Comparison of ENCODE assay signal across 8 mouse cellular contexts in genomic region chr5:142964650-142965049, GRCm38 (mm10). TPM values are rescaled to one million over a fixed set of nuclear protein-coding genes. Genes with fewer than 3 reads are reported as not detected.
DNase-seq lines count a peak whose midpoint lies in the region; ATAC-seq and TF ChIP-seq lines count a peak whose summit lies in the region.
"Had no signal": no experiment of that assay in that cellular context is flagged by ENCODE, and none has a peak within 500 bp of the region (broad histone marks: within the 10 kb centered on the region; RNA-seq: fewer than 3 reads in every experiment).

No protein-coding gene starts in this region.

- H3K4me2 ChIP-seq in lung, postnatal 0 days (replicated peaks; ENCODE audit: low read depth, low read length) = 0 out of 2 replicates have a peak overlapping the region, but pooled peaks have one; percentile 79
- peak overlapping the region; percentile 97 for H3K4me2 ChIP-seq in forebrain, embryonic 11.5 days (ENCODE audit: low read depth, low read length, severe bottlenecking)
- H3K4me2 ChIP-seq in limb, embryonic 12.5 days = peak overlapping the region; percentile 98
- peak overlapping the region; percentile 69; the same call in 1 of the 2 replicates for H3K4me2 ChIP-seq in stomach, postnatal 0 days (replicated peaks; ENCODE audit: low read depth)

- no peak for DNase-seq in lung, postnatal 0 days (ENCODE audit: low spot score)
- DNase-seq in lung, postnatal 4 days = no peak
- DNase-seq in forebrain, embryonic 11.5 days (ENCODE audit: low spot score) = no peak
- DNase-seq in stomach, postnatal 0 days (ENCODE audit: low spot score) = no peak
- no peak for DNase-seq in cerebellum, postnatal 14 days
- DNase-seq in ovary, postnatal 36 days (ENCODE audit: low spot score) = no peak
- DNase-seq: liver, embryonic 13.5 days had no signal

- TF ChIP-seq CTCF in lung, postnatal 0 days (IDR thresholded peaks at IDR 0.05) = no peak
- TF ChIP-seq CTCF in stomach, postnatal 0 days (IDR thresholded peaks at IDR 0.05; ENCODE audit: low read depth) = no peak

- peaks cover 9% of the 10 kb centered on the region for H3K4me1 ChIP-seq in lung, postnatal 0 days (ENCODE audit: insufficient read depth, low read depth, low read length)
- H3K4me1 ChIP-seq in forebrain, embryonic 11.5 days (replicated peaks; ENCODE audit: control insufficient read depth, insufficient read depth, low read length) = peaks cover 15% of the 10 kb centered on the region
- H3K4me1 ChIP-seq in limb, embryonic 12.5 days (replicated peaks) = peaks cover 30% of the 10 kb centered on the region
- peaks cover 6% of the 10 kb centered on the region; the same call in 1 of the 2 replicates for H3K4me1 ChIP-seq in stomach, postnatal 0 days (replicated peaks; ENCODE audit: control insufficient read depth, insufficient read depth)

- H3K9ac ChIP-seq in lung, postnatal 0 days (replicated peaks; ENCODE audit: low read depth) = no peak overlapping the region
- no peak overlapping the region for H3K9ac ChIP-seq in forebrain, embryonic 11.5 days (ENCODE audit: low read length)
- H3K9ac ChIP-seq in limb, embryonic 12.5 days (replicated peaks) = no peak overlapping the region
- H3K9ac ChIP-seq in stomach, postnatal 0 days (ENCODE audit: low read length) = no peak overlapping the region
- H3K9ac ChIP-seq: liver, embryonic 13.5 days had no signal

- H3K27me3 ChIP-seq in lung, postnatal 0 days (replicated peaks; ENCODE audit: insufficient read depth, low read length) = no peaks in the 10 kb centered on the region
- H3K27me3 ChIP-seq in forebrain, embryonic 11.5 days (ENCODE audit: control insufficient read depth, insufficient read depth, low read length) = no peaks in the 10 kb centered on the region
- H3K27me3 ChIP-seq in limb, embryonic 12.5 days = no peaks in the 10 kb centered on the region
- no peaks in the 10 kb centered on the region for H3K27me3 ChIP-seq in stomach, postnatal 0 days (ENCODE audit: control insufficient read depth, insufficient read depth, low read length)

- no peaks in the 10 kb centered on the region for H3K36me3 ChIP-seq in lung, postnatal 0 days (ENCODE audit: insufficient read depth, low read length)
- peaks cover 17% of the 10 kb centered on the region for H3K36me3 ChIP-seq in forebrain, embryonic 11.5 days (ENCODE audit: control insufficient read depth, insufficient read depth, low read length)
- peaks cover 54% of the 10 kb centered on the region for H3K36me3 ChIP-seq in limb, embryonic 12.5 days
- peaks cover 1% of the 10 kb centered on the region; the same call in 1 of the 2 replicates for H3K36me3 ChIP-seq in stomach, postnatal 0 days (ENCODE audit: control insufficient read depth, insufficient read depth, low read length)

- no peak for TF ChIP-seq EP300 in lung, postnatal 0 days (IDR thresholded peaks at IDR 0.05)
- TF ChIP-seq EP300 in stomach, postnatal 0 days (optimal IDR thresholded peaks at IDR 0.05) = no peak

- WGBS in lung, postnatal 0 days = 89% methylated on average over 6 of the region's 6 CpGs
- WGBS in forebrain, embryonic 11.5 days = 73% methylated on average over 6 of the region's 6 CpGs
- WGBS in limb, embryonic 12.5 days = 90% methylated on average over 6 of the region's 6 CpGs
- WGBS in stomach, postnatal 0 days = 76% methylated on average over 6 of the region's 6 CpGs

- H3K27ac ChIP-seq in lung, postnatal 0 days (ENCODE audit: low read length) = no peak overlapping the region
- no peak overlapping the region for H3K27ac ChIP-seq in forebrain, embryonic 11.5 days (ENCODE audit: low read depth, low read length)
- 0 out of 2 replicates have a peak overlapping the region, but pooled peaks have one; percentile 29 for H3K27ac ChIP-seq in limb, embryonic 12.5 days
- H3K27ac ChIP-seq in stomach, postnatal 0 days (replicated peaks) = no peak overlapping the region
- H3K27ac ChIP-seq: liver, embryonic 13.5 days had no signal

- ATAC-seq in lung, postnatal 0 days = no peak
- ATAC-seq in forebrain, embryonic 11.5 days (replicated peaks; ENCODE audit: low FRiP score) = no peak
- no peak for ATAC-seq in limb, embryonic 12.5 days (ENCODE audit: insufficient number of reproducible peaks, insufficient read depth, low FRiP score, low TSS enrichment, low read depth)
- no peak for ATAC-seq in stomach, postnatal 0 days (ENCODE audit: low FRiP score, low TSS enrichment)

- H3K4me3 ChIP-seq in lung, postnatal 0 days (ENCODE audit: low read depth, low read length) = no peak overlapping the region
- peak overlapping the region; percentile 99; the same call in 1 of the 2 replicates for H3K4me3 ChIP-seq in forebrain, embryonic 11.5 days (ENCODE audit: low read depth, low read length)
- H3K4me3 ChIP-seq in limb, embryonic 12.5 days (replicated peaks) = peak overlapping the region; percentile 99
- no peak overlapping the region for H3K4me3 ChIP-seq in stomach, postnatal 0 days (ENCODE audit: low read depth, low read length)
- H3K4me3 ChIP-seq: liver, embryonic 13.5 days had no signal

- H3K9me3 ChIP-seq in lung, postnatal 0 days (ENCODE audit: low read length) = no peaks in the 10 kb centered on the region
- H3K9me3 ChIP-seq in forebrain, embryonic 11.5 days (ENCODE audit: control insufficient read depth, low read length) = no peaks in the 10 kb centered on the region; the same call in 1 of the 2 replicates
- no peaks in the 10 kb centered on the region for H3K9me3 ChIP-seq in limb, embryonic 12.5 days
- H3K9me3 ChIP-seq in stomach, postnatal 0 days (ENCODE audit: control insufficient read depth, low read length) = no peaks in the 10 kb centered on the region
- H3K9me3 ChIP-seq: liver, embryonic 13.5 days had no signal

RNA-seq across cellular contexts. Expression of gene Fscn1, which starts 4.5 kb away (rescaled TPM):
- polyA plus RNA-seq in lung, postnatal 0 days (2015; fragmentation: Nextera tagmentation; extraction: Ambion mirVana) = 69.1 and 81.4 TPM in 2 replicates
- 680 and 728 TPM in 2 replicates for polyA plus RNA-seq in forebrain, embryonic 11.5 days (2014; fragmentation: Nextera tagmentation; extraction: Ambion mirVana)
- 576 and 587 TPM in 2 replicates for polyA plus RNA-seq in limb, embryonic 12.5 days (2016; fragmentation: Nextera tagmentation; extraction: Ambion mirVana)
- 42.0 and 42.7 TPM in 2 replicates for polyA plus RNA-seq in stomach, postnatal 0 days (2015; fragmentation: Nextera tagmentation; extraction: Ambion mirVana)

RNA-seq across cellular contexts. Expression of gene Actb, which starts 58.1 kb away (rescaled TPM):
- 18,716 and 19,008 TPM in 2 replicates for polyA plus RNA-seq in lung, postnatal 0 days (2015; fragmentation: Nextera tagmentation; extraction: Ambion mirVana)
- polyA plus RNA-seq in forebrain, embryonic 11.5 days (2014; fragmentation: Nextera tagmentation; extraction: Ambion mirVana) = 13,526 and 13,808 TPM in 2 replicates
- 12,553 and 13,538 TPM in 2 replicates for polyA plus RNA-seq in limb, embryonic 12.5 days (2016; fragmentation: Nextera tagmentation; extraction: Ambion mirVana)
- 14,823 and 16,187 TPM in 2 replicates for polyA plus RNA-seq in stomach, postnatal 0 days (2015; fragmentation: Nextera tagmentation; extraction: Ambion mirVana)

Comparison
In these comparisons a context has a peak if more than half of its experiments do, and no peak if none do; other contexts are left out.
1. H3K4me3 ChIP-seq: peak in forebrain, embryonic 11.5 days (single experiment) and limb, embryonic 12.5 days (single experiment); none in lung, postnatal 0 days (single experiment) and stomach, postnatal 0 days (single experiment).
2. Peak in every context shown above with its lines, with median percentiles within 50 percentile points of each other: H3K4me2 ChIP-seq.